Mouse (Mus musculus) right cerebral cortex, postnatal 4 days (tissue): ENCODE data around the gene Hsd3b7.
A peak's percentile ranks its signal among the peaks of the same experiment; 100 is the strongest.
"Not testable (repeated sequence)": the region's sequence is repeated elsewhere in the genome, so short reads cannot be mapped to it uniquely, and the experiment has no call there.

Source experiments
- DNase-seq: peaks from one replicate; pipeline ENCODE4 v3.0.0-alpha.2; 2022

Gene Hsd3b7

GRCm38 (mm10) chr7:127817776-127818175 is 17.4 kb downstream of the Hsd3b7 start:
- DNase-seq = no peak

DNA sequence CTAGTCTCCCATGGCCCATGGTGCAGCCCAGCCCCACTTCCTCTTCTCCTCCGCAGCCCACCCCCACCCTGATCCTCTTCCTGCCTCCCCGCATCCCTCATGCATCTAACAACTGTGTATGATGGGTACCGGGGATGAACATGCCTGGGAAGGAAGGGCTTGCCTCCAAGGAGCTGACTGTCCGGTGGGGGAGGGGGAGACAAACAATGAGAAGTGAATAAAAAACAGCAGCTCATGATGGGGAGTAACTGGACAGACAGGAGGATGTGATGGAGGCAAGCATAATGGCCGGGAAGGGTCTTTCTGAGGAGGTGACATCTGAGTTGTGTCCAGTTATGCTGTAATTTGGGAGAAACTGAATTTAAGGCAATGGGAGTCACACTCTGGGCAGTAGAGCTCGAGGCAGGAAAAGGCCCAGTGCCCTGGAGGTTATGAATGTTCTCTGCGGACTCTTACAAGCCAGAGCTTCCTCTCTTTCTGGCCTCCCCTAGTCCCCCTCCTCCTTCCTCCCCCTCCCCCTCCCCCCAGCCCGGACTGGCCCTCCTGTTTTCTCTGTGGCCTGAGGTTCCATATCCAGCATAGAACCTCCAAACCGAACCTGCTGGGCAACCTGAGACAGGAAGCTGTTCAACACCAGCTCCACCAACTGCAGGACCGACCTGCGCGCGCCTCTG is 20.6 kb downstream of the Hsd3b7 start:
- DNase-seq = no peak

DNA sequence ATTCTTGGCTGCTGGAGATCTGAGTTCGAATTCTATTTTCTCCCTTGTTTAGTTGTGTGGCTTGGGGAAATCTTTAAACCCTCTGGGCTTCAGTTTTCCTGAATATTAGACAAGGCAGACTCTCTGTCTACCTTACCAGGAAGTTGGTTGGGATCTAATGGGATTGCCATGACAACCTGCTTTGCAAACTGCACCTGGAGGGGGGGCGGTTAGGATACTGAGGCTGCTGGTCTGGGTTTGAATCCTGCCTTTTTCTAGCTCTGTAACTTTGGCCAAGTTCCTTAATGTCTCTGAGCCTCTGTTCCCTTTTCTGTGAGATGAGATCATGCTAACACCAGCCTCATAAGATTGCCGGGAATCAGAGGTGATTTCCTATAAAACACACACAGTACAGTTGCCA is 22.1 kb downstream of the Hsd3b7 start:
- DNase-seq = no peak

DNA sequence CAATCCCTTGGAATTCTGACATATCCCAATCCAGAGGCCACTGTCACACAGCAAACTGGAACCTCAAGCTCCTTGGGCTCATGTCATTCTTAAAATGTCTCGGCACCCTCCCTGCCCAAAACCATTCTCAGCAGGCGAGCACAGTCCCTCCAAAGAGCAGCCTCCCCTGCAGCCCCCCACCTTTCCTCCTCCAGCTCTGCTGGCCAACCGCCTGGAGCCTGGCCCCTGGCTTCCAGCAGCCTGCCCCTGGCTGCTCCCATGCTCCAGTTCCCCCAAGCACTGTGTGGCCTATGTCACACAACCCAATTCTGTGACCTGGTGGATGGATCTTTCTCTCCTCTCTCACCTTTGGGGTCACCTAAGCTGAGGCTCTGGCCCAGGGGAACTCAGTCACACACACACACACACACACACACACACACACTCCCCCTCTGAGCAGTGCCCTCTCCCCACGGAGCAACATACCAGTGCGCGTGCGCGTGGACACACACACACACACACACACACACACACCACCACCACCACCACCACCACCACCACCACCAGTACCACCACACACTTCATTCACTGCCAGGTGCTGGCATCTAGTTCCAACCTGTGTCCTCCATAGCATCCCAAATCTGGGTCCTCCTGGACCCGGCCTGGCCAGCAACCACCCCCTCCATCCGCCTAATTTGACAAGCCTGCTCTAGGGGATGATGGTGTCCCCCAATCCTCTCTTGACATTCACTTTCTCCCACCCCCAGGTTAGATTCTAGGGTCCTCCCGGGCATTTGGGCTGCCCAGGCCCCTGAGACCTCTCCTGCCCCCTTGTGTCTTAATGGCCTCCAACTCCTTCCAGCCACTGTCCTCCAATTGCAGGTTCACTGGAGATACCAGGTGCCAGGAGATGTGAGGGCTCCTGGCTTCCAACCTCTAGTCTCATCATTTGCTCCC is 23.1 kb downstream of the Hsd3b7 start:
- no peak for DNase-seq

GRCm38 (mm10) chr7:127824176-127824871 is 23.9 kb downstream of the Hsd3b7 start, which contains the start of the genes Stx4a and Stx1b:
Stx4a (plus strand) TSS chr7:127824294.
Stx1b (minus strand) TSS chr7:127824549.
- DNase-seq = peak; percentile 94

GRCm38 (mm10) chr7:127835550-127835949 is 35.1 kb downstream of the Hsd3b7 start:
- DNase-seq = no peak

DNA sequence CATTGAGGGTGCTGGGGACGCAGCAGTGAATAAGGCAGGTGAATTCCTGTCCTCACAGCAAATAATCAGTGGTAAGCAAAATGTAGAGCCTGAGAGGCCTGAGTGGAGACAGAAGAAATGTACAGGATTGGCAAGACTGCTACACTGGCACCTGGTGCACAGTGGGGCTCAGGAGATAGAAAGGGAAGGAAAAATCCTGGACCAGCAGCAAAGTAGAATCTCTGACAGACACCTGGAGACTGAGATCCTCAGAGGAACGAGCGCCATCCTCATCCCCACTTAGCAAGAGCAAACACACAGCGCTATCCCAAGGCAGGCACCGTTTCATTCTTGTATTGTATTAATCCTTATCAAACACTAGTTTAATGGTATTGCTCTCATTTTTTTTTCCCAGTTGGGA is 37.1 kb downstream of the Hsd3b7 start:
- DNase-seq = no peak

- DNase-seq = not testable (repeated sequence)
Measured at GRCm38 (mm10) chr7:127837878-127838277, 37.5 kb downstream of the Hsd3b7 start.

DNA sequence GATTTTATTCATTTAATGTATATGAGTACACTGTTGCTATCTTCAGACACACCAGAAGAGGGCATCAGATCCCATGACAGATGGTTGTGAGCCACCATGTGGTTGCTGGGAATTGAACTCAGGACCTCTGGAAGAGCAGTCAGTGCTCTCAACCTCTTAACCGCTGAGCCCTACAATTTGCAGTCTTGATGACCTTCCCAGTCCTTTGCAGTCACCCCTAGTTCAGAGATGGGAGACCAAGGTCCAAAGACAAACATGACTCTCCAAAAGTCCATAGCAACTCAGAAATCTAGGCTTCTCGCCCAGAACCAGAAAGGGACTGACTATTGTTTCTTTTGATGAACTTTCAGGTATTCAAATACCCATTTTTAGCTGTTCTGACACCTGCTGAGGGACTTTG is 39.6 kb downstream of the Hsd3b7 start:
- DNase-seq = not testable (repeated sequence)

- peak; percentile 42 for DNase-seq
Measured at GRCm38 (mm10) chr7:127840886-127841285, 40.5 kb downstream of the Hsd3b7 start.

- peak; percentile 93 for DNase-seq
Measured at GRCm38 (mm10) chr7:127841340-127842000, 41.1 kb downstream of the Hsd3b7 start.

GRCm38 (mm10) chr7:127842001-127842718 is 41.8 kb downstream of the Hsd3b7 start:
- DNase-seq = peak; percentile 71

DNA sequence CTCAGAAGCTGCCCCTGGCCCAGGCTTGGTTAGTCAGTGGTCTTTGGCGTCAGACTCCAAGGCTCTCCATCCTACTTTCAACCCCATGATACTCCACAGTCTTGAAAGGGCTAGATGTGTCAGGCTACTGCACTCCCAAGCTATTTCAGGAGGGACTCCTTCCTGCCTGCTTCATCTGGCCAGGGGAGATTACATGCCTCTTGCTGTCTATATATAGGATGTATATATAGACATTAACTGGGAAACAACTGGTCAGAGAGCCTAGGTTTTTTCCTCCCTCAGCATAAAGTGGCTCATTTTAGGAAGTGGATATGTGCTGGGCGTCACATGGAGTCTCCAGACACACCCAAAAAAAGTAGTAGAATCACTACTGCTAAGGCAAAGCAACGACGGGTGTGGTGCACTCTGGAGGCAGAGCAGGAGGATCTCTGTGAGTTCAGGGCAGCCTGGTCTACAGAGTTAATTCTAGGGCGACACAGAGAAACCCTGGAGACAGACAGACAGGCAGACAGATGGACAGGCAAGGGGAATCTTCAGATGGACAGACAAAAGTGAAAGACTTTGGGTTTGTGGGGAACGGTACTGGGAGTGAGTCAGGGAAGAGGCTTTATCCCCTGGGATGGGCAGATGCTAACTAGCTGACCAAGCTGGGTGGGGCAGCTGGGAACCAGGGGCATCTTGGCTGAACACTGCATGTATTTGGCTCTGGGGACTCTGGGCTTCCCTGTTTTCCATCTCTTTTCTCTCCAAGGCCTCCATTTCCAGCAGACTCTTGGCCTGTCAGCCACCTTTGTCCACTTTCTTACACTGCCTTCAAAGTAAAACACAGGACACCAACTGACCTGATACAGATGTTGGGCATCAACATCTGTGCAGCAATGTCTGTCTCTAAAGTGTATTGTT is 49.8 kb downstream of the Hsd3b7 start:
- DNase-seq = no peak

DNA sequence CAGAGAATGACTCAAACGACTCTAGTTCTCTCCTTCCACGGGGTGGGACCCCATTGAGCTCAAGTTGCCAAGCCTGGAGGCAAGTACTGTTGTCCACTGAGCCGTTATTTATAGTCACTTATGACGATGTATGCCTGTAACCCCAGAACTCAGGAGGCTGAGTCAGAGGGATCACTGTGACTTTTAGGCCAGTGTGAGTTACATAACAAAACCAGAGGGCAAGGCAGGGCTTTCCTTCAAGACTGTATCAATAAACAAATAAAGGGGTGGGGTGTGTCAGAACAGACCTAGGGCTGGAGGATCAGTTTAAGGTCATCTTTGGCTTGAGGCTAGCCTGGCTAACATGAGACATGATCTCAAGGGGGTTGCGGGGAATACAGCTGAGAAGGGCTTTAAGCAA is 50.5 kb downstream of the Hsd3b7 start:
- no peak for DNase-seq
